Mouse (Mus musculus) liver, embryonic 16.5 days (tissue): ENCODE measurements around the gene Camsap1. TPM values are rescaled to one million over a fixed set of nuclear protein-coding genes. Genes with fewer than 3 reads are reported as not detected.
A peak's percentile ranks its signal among the peaks of the same experiment; 100 is the strongest.

Experiments
- ATAC-seq: fragments of 200-750 bp; cut with Nextera tagmentation; 2 replicates; pipeline ENCODE4 v1.8.0; 2017; ENCODE audit warnings: low read depth, mild to moderate bottlenecking, moderate number of reproducible peaks, moderate library complexity
- H3K27ac ChIP-seq: fragments of 300-500 bp; sonication (generic); 2 replicates; pipeline ENCODE4 v1.5.1; 2014; ENCODE audit warnings: mild to moderate bottlenecking, low read length
- H3K27me3 ChIP-seq: fragments of 300-500 bp; sonication (generic); 2 replicates; pipeline ENCODE4 v1.6.1; 2014; ENCODE audit warnings: low read depth, low read length, mixed read lengths; ENCODE audit not compliant: control insufficient read depth, insufficient read depth
- H3K36me3 ChIP-seq: fragments of 300-500 bp; sonication (generic); 2 replicates; pipeline ENCODE4 v1.6.1; 2014; ENCODE audit warnings: mild to moderate bottlenecking; ENCODE audit not compliant: control insufficient read depth, insufficient read depth
- H3K4me1 ChIP-seq: fragments of 300-500 bp; sonication (generic); 2 replicates; pipeline ENCODE4 v1.6.1; 2014; ENCODE audit warnings: low read depth, low read length, mixed read lengths; ENCODE audit not compliant: control insufficient read depth
- H3K4me2 ChIP-seq: fragments of 300-500 bp; sonication (generic); 2 replicates; pipeline ENCODE4 v1.6.1; 2014; ENCODE audit warnings: low read depth, low read length, mixed read lengths
- H3K4me3 ChIP-seq: fragments of 300-500 bp; sonication (generic); 2 replicates; pipeline ENCODE4 v1.5.1; 2014; ENCODE audit warnings: low read depth, mild to moderate bottlenecking, low read length
- H3K9ac ChIP-seq: fragments of 300-500 bp; sonication (generic); 2 replicates; pipeline ENCODE4 v1.6.1; 2014; ENCODE audit warnings: low read depth, low read length
- H3K9me3 ChIP-seq: fragments of 300-500 bp; sonication (generic); replicated peaks from 2 replicates; pipeline ENCODE4 v1.6.1; 2016; ENCODE audit warnings: low read length; ENCODE audit not compliant: control insufficient read depth
- WGBS: fragments of 180-500 bp; shearing (Covaris S2); extraction: QIAGEN DNeasy Blood & Tissue Kit; methylation state at CpG from one replicate; pipeline ENCODE4 v1.1.7; 2014; ENCODE audit not compliant: insufficient replicate concordance; 5-methylcytosine and 5-hydroxymethylcytosine counted together
- polyA plus RNA-seq: library from polyadenylated mRNA; unstranded; fragments of >200 nt; fragmentation: Nextera tagmentation; extraction: Ambion mirVana; gene quantifications from 2 replicates; pipeline ENCODE4 v1.2.1, GENCODE M21; 2015

Gene Camsap1
- polyA plus RNA-seq, 1 experiment from 2014 or later, result 1.8 TPM

DNA sequence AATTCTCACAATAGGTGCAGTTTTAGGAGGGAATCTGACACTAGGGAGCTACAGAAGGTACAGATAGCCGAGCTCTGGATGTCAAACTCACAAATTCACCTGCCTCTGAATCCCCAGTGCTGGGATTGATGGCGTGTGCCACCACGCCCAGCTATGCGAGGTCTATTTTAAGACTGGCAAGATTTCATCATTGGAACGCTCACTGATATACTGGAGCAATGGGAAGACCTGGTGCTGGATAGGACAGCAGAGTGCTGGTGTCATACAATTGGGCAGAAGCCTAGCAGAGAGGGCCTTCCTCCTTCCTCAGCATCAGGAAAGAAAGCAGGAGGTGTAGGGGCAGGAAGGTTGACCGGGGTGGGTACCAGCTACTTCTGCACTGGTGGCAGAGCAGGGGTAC lies 4.7 kb upstream of the Camsap1 start:
- ATAC-seq, result no peak
- Histone ChIP-seq H3K9me3 (no peaks in the 10 kb centered on the region), H3K27me3 (no peaks in the 10 kb centered on the region), H3K36me3 (no peaks in the 10 kb centered on the region), H3K4me1 (peaks cover 10% of the 10 kb centered on the region), H3K9ac (no peak overlapping the region), H3K4me3 (no peak overlapping the region), H3K27ac (no peak overlapping the region), H3K4me2 (no peak overlapping the region)
- 68% methylated on average over 6 of the region's 6 CpGs for WGBS

GRCm38 (mm10) chr2:25986601-25987000 lies 3.5 kb upstream of the Camsap1 start:
- ATAC-seq, result no peak
- Histone ChIP-seq H3K36me3 (no peaks in the 10 kb centered on the region), H3K9me3 (no peaks in the 10 kb centered on the region), H3K4me1 (peaks cover 11% of the 10 kb centered on the region), H3K27ac (no peak overlapping the region), H3K27me3 (no peaks in the 10 kb centered on the region), H3K9ac (no peak overlapping the region), H3K4me3 (no peak overlapping the region), H3K4me2 (no peak overlapping the region)
- 58% methylated on average over 5 of the region's 5 CpGs for WGBS

- WGBS, result under 1% methylated on average over 70 of the region's 76 CpGs
- Histone ChIP-seq H3K4me2 (peak overlapping the region; percentile 94), H3K9ac (peak overlapping the region; percentile 92), H3K27me3 (no peaks in the 10 kb centered on the region), H3K4me3 (peak overlapping the region; percentile 91), H3K4me1 (peaks cover 37% of the 10 kb centered on the region), H3K9me3 (no peaks in the 10 kb centered on the region), H3K27ac (peak overlapping the region; percentile 78), H3K36me3 (peaks cover 2% of the 10 kb centered on the region; the same call in 1 of the 2 replicates)
- ATAC-seq, result no peak; the same call in 1 of the 2 replicates
These were observed 523 bp downstream of the Camsap1 start for GRCm38 (mm10) chr2:25982426-25983091.

GRCm38 (mm10) chr2:25982052-25982425 lies 1.0 kb downstream of the Camsap1 start:
- Histone ChIP-seq H3K4me1 (peaks cover 37% of the 10 kb centered on the region), H3K4me3 (peak overlapping the region; percentile 91), H3K4me2 (peak overlapping the region; percentile 94), H3K27ac (no peak overlapping the region; the same call in 1 of the 2 replicates), H3K36me3 (peaks cover 2% of the 10 kb centered on the region; the same call in 1 of the 2 replicates), H3K27me3 (no peaks in the 10 kb centered on the region), H3K9ac (peak overlapping the region; percentile 92), H3K9me3 (no peaks in the 10 kb centered on the region)
- 2% methylated on average over 16 of the region's 16 CpGs for WGBS
- ATAC-seq, result no peak

DNA sequence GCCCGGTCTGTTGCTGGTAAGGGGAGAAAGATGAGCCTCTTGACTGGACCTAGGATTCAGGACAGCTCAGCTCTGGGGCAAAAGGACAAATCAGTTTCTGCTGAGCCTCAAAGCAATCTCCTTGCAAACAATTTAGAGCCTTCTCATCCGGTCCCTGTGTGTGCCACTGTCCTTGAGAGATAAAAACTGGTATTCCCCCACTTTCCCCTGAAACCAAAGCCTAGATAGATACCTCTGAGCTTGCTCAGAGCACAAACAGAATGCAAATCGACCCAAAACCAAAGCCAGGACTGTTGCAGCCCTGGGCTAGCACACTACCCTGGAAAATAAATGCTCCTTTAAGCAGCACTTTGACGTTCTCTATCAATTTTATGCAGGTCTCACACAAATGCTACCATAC lies 4.1 kb downstream of the Camsap1 start:
- no peak overlapping the region for H3K4me3 ChIP-seq
- 0 out of 2 replicates have a peak overlapping the region, but pooled peaks have one; percentile 9 for H3K9ac ChIP-seq
- H3K36me3 ChIP-seq, result peaks cover 2% of the 10 kb centered on the region; the same call in 1 of the 2 replicates
- no peak overlapping the region for H3K4me2 ChIP-seq
- 58% methylated on average over 4 of the region's 4 CpGs for whole genome bisulfite sequencing
- no peak overlapping the region for H3K27ac ChIP-seq
- H3K27me3 ChIP-seq, result no peaks in the 10 kb centered on the region
- H3K9me3 ChIP-seq, result no peaks in the 10 kb centered on the region
- peaks cover 32% of the 10 kb centered on the region for H3K4me1 ChIP-seq
- ATAC-seq, result no peak

- H3K4me3 ChIP-seq, result no peak overlapping the region
- no peak overlapping the region for H3K27ac ChIP-seq
- H3K4me2 ChIP-seq, result no peak overlapping the region
- H3K9ac ChIP-seq, result no peak overlapping the region
- H3K9me3 ChIP-seq, result no peaks in the 10 kb centered on the region
- no peak for ATAC-seq
- no peaks in the 10 kb centered on the region for H3K27me3 ChIP-seq
- WGBS, result 70% methylated on average over 7 of the region's 7 CpGs
- H3K4me1 ChIP-seq, result peaks cover 27% of the 10 kb centered on the region
- H3K36me3 ChIP-seq, result peaks cover 2% of the 10 kb centered on the region; the same call in 1 of the 2 replicates
These were observed 5.4 kb downstream of the Camsap1 start for GRCm38 (mm10) chr2:25977587-25978239.

DNA sequence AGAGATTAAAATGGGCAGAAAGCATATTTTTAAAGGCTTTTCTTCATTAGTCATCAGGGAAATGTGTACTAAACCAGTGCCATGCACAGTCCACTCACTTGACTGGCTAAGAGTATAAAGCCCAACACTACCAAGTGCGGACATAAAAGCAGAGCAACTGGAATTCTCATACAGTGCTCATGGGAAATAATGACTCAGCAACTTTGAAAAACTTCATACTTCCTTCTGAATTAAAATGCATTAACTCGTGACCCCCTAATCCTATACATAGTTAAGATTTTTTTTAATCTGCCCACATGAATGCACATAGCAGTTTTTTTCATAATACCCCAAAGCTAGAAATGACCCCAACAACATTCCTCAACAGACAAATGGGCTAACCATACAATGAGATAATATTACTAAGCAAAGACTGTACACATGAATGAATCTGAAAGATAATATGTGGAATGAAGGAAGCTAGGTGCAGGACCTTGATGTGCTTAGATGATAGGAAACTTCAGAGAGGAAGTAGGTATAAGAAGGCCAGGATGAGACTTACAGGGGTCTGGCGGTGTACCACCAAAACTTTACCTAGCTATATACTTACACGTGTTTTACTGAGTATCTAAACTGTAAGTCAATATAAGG lies 7.8 kb downstream of the Camsap1 start:
- Histone ChIP-seq H3K36me3 (peaks cover 2% of the 10 kb centered on the region; the same call in 1 of the 2 replicates), H3K27ac (no peak overlapping the region), H3K27me3 (no peaks in the 10 kb centered on the region), H3K4me1 (peaks cover 17% of the 10 kb centered on the region), H3K9me3 (no peaks in the 10 kb centered on the region), H3K9ac (no peak overlapping the region), H3K4me2 (no peak overlapping the region), H3K4me3 (no peak overlapping the region)
- WGBS, result 64% methylated on average over 4 of the region's 4 CpGs
- ATAC-seq, result no peak

- Histone ChIP-seq H3K4me3 (no peak overlapping the region), H3K27ac (no peak overlapping the region), H3K36me3 (peaks cover 5% of the 10 kb centered on the region), H3K27me3 (no peaks in the 10 kb centered on the region), H3K4me2 (no peak overlapping the region), H3K9ac (no peak overlapping the region), H3K9me3 (no peaks in the 10 kb centered on the region), H3K4me1 (peaks cover 3% of the 10 kb centered on the region)
- WGBS, result 33% methylated on average over 2 of the region's 2 CpGs
- ATAC-seq, result no peak
These were observed 12.7 kb downstream of the Camsap1 start for GRCm38 (mm10) chr2:25970426-25970825.

GRCm38 (mm10) chr2:25969319-25969718 lies 13.8 kb downstream of the Camsap1 start:
- Histone ChIP-seq H3K27ac (no peak overlapping the region), H3K4me2 (no peak overlapping the region), H3K4me3 (no peak overlapping the region), H3K4me1 (peaks cover 3% of the 10 kb centered on the region), H3K9me3 (no peaks in the 10 kb centered on the region), H3K27me3 (no peaks in the 10 kb centered on the region), H3K9ac (no peak overlapping the region), H3K36me3 (peaks cover 5% of the 10 kb centered on the region)
- 83% methylated on average over 4 of the region's 4 CpGs for WGBS
- ATAC-seq, result no peak
